Mouse (Mus musculus): ENCODE measurements around the gene Hsf2bp. TPM values are rescaled to one million over a fixed set of nuclear protein-coding genes. Genes with fewer than 3 reads are reported as not detected.
A peak's percentile ranks its signal among the peaks of the same experiment; 100 is the strongest.

The Hsf2bp gene
- polyA plus RNA-seq, 1 experiment from 2014 or later, result 0.32 TPM

GRCm38 (mm10) chr17:31931499-31931898 lies 104.7 kb downstream of the Hsf2bp start:
- H3K27me3 ChIP-seq (ENCODE audit: control insufficient read depth, insufficient read depth, low read length), result no peaks in the 10 kb centered on the region
- H3K4me1 ChIP-seq (ENCODE audit: control insufficient read depth, insufficient read depth, low read length), result no peaks in the 10 kb centered on the region; the same call in 1 of the 2 replicates
- H3K27ac ChIP-seq (replicated peaks; ENCODE audit: low read depth, low read length), result no peak overlapping the region
- DNase-seq (ENCODE audit: low spot score) (no peak), ATAC-seq (replicated peaks; ENCODE audit: insufficient number of reproducible peaks, low FRiP score, low TSS enrichment, low read depth) (no peak)
- no peaks in the 10 kb centered on the region for H3K9me3 ChIP-seq (replicated peaks; ENCODE audit: control insufficient read depth, low read length)
- no peaks in the 10 kb centered on the region for H3K36me3 ChIP-seq (replicated peaks; ENCODE audit: control insufficient read depth, insufficient read depth, low read depth, low read length)
- H3K9ac ChIP-seq (replicated peaks; ENCODE audit: low read length), result no peak overlapping the region; the same call in 1 of the 2 replicates
- no peak overlapping the region for H3K4me3 ChIP-seq (ENCODE audit: low read depth, low read length)
- H3K4me2 ChIP-seq (ENCODE audit: low read depth, low read length), result no peak overlapping the region
- 27% methylated on average over 7 of the region's 7 CpGs for WGBS

- no peak for DNase-seq (ENCODE audit: low spot score)
- 57% methylated on average over 13 of the region's 13 CpGs for WGBS
- Histone ChIP-seq H3K27ac (replicated peaks; ENCODE audit: low read depth, low read length) (no peak overlapping the region), H3K4me2 (ENCODE audit: low read depth, low read length) (no peak overlapping the region), H3K27me3 (ENCODE audit: control insufficient read depth, insufficient read depth, low read length) (no peaks in the 10 kb centered on the region), H3K36me3 (replicated peaks; ENCODE audit: control insufficient read depth, insufficient read depth, low read depth, low read length) (no peaks in the 10 kb centered on the region), H3K4me1 (ENCODE audit: control insufficient read depth, insufficient read depth, low read length) (no peaks in the 10 kb centered on the region; the same call in 1 of the 2 replicates), H3K4me3 (ENCODE audit: low read depth, low read length) (no peak overlapping the region), H3K9me3 (replicated peaks; ENCODE audit: control insufficient read depth, low read length) (no peaks in the 10 kb centered on the region), H3K9ac (replicated peaks; ENCODE audit: low read length) (no peak overlapping the region)
- ATAC-seq (replicated peaks; ENCODE audit: insufficient number of reproducible peaks, low FRiP score, low TSS enrichment, low read depth), result 0 out of 2 replicates have a peak, but pooled peaks have one; percentile 56
These were observed 106.1 kb downstream of the Hsf2bp start for GRCm38 (mm10) chr17:31929844-31930715.

GRCm38 (mm10) chr17:31929032-31929431 lies 107.1 kb downstream of the Hsf2bp start:
- ATAC-seq (replicated peaks; ENCODE audit: insufficient number of reproducible peaks, low FRiP score, low TSS enrichment, low read depth) (no peak), DNase-seq (ENCODE audit: low spot score) (no peak)
- Histone ChIP-seq H3K4me2 (ENCODE audit: low read depth, low read length) (no peak overlapping the region), H3K9ac (replicated peaks; ENCODE audit: low read length) (no peak overlapping the region), H3K27me3 (ENCODE audit: control insufficient read depth, insufficient read depth, low read length) (no peaks in the 10 kb centered on the region), H3K4me1 (ENCODE audit: control insufficient read depth, insufficient read depth, low read length) (no peaks in the 10 kb centered on the region; the same call in 1 of the 2 replicates), H3K27ac (replicated peaks; ENCODE audit: low read depth, low read length) (no peak overlapping the region), H3K36me3 (replicated peaks; ENCODE audit: control insufficient read depth, insufficient read depth, low read depth, low read length) (no peaks in the 10 kb centered on the region), H3K9me3 (replicated peaks; ENCODE audit: control insufficient read depth, low read length) (no peaks in the 10 kb centered on the region), H3K4me3 (ENCODE audit: low read depth, low read length) (no peak overlapping the region)
- 89% methylated on average over 6 of the region's 6 CpGs for WGBS

GRCm38 (mm10) chr17:31927895-31928626 lies 108.1 kb downstream of the Hsf2bp start:
- DNase-seq (ENCODE audit: low spot score) (no peak), ATAC-seq (replicated peaks; ENCODE audit: insufficient number of reproducible peaks, low FRiP score, low TSS enrichment, low read depth) (no peak)
- no peak overlapping the region for H3K9ac ChIP-seq (replicated peaks; ENCODE audit: low read length)
- H3K36me3 ChIP-seq (replicated peaks; ENCODE audit: control insufficient read depth, insufficient read depth, low read depth, low read length), result no peaks in the 10 kb centered on the region
- H3K4me3 ChIP-seq (ENCODE audit: low read depth, low read length), result no peak overlapping the region
- no peaks in the 10 kb centered on the region for H3K27me3 ChIP-seq (ENCODE audit: control insufficient read depth, insufficient read depth, low read length)
- H3K4me1 ChIP-seq (ENCODE audit: control insufficient read depth, insufficient read depth, low read length), result no peaks in the 10 kb centered on the region; the same call in 1 of the 2 replicates
- H3K27ac ChIP-seq (replicated peaks; ENCODE audit: low read depth, low read length), result no peak overlapping the region
- H3K4me2 ChIP-seq (ENCODE audit: low read depth, low read length), result no peak overlapping the region
- 88% methylated on average over 10 of the region's 10 CpGs for WGBS
- H3K9me3 ChIP-seq (replicated peaks; ENCODE audit: control insufficient read depth, low read length), result no peaks in the 10 kb centered on the region

- Histone ChIP-seq H3K9ac (replicated peaks; ENCODE audit: low read length) (no peak overlapping the region), H3K27me3 (ENCODE audit: control insufficient read depth, insufficient read depth, low read length) (no peaks in the 10 kb centered on the region), H3K4me3 (ENCODE audit: low read depth, low read length) (no peak overlapping the region), H3K9me3 (replicated peaks; ENCODE audit: control insufficient read depth, low read length) (no peaks in the 10 kb centered on the region), H3K4me1 (ENCODE audit: control insufficient read depth, insufficient read depth, low read length) (no peaks in the 10 kb centered on the region), H3K27ac (replicated peaks; ENCODE audit: low read depth, low read length) (no peak overlapping the region), H3K36me3 (replicated peaks; ENCODE audit: control insufficient read depth, insufficient read depth, low read depth, low read length) (no peaks in the 10 kb centered on the region), H3K4me2 (ENCODE audit: low read depth, low read length) (no peak overlapping the region)
- ATAC-seq (replicated peaks; ENCODE audit: insufficient number of reproducible peaks, low FRiP score, low TSS enrichment, low read depth) (no peak), DNase-seq (ENCODE audit: low spot score) (no peak)
- 67% methylated on average over 4 of the region's 4 CpGs for WGBS
These were observed 111.9 kb downstream of the Hsf2bp start for GRCm38 (mm10) chr17:31924229-31924628.

GRCm38 (mm10) chr17:31923310-31923970 lies 112.7 kb downstream of the Hsf2bp start:
- no peak for ATAC-seq (replicated peaks; ENCODE audit: insufficient number of reproducible peaks, low FRiP score, low TSS enrichment, low read depth)

GRCm38 (mm10) chr17:31920589-31921190 lies 115.5 kb downstream of the Hsf2bp start:
- Histone ChIP-seq H3K9me3 (replicated peaks; ENCODE audit: control insufficient read depth, low read length) (no peaks in the 10 kb centered on the region), H3K27me3 (ENCODE audit: control insufficient read depth, insufficient read depth, low read length) (no peaks in the 10 kb centered on the region), H3K4me2 (ENCODE audit: low read depth, low read length) (no peak overlapping the region), H3K36me3 (replicated peaks; ENCODE audit: control insufficient read depth, insufficient read depth, low read depth, low read length) (no peaks in the 10 kb centered on the region), H3K9ac (replicated peaks; ENCODE audit: low read length) (no peak overlapping the region), H3K4me1 (ENCODE audit: control insufficient read depth, insufficient read depth, low read length) (no peaks in the 10 kb centered on the region), H3K4me3 (ENCODE audit: low read depth, low read length) (no peak overlapping the region), H3K27ac (replicated peaks; ENCODE audit: low read depth, low read length) (no peak overlapping the region)
- DNase-seq (ENCODE audit: low spot score) (no peak), ATAC-seq (replicated peaks; ENCODE audit: insufficient number of reproducible peaks, low FRiP score, low TSS enrichment, low read depth) (no peak)
- 38% methylated on average over 9 of the region's 9 CpGs for WGBS

More at GRCm38 (mm10) chr17:31923310-31923970, 112.7 kb downstream of the Hsf2bp start:
- Histone ChIP-seq H3K36me3 (replicated peaks; ENCODE audit: control insufficient read depth, insufficient read depth, low read depth, low read length) (no peaks in the 10 kb centered on the region), H3K27ac (replicated peaks; ENCODE audit: low read depth, low read length) (no peak overlapping the region), H3K4me2 (ENCODE audit: low read depth, low read length) (no peak overlapping the region), H3K9ac (replicated peaks; ENCODE audit: low read length) (no peak overlapping the region), H3K4me1 (ENCODE audit: control insufficient read depth, insufficient read depth, low read length) (no peaks in the 10 kb centered on the region), H3K27me3 (ENCODE audit: control insufficient read depth, insufficient read depth, low read length) (no peaks in the 10 kb centered on the region), H3K4me3 (ENCODE audit: low read depth, low read length) (no peak overlapping the region), H3K9me3 (replicated peaks; ENCODE audit: control insufficient read depth, low read length) (no peaks in the 10 kb centered on the region)
- no peak for DNase-seq (ENCODE audit: low spot score)
- 76% methylated on average over 7 of the region's 7 CpGs for WGBS

Measured in embryonic facial prominence, embryonic 11.5 days (tissue).